Mouse (Mus musculus): ENCODE measurements around the gene Cd3d. TPM values are rescaled to one million over a fixed set of nuclear protein-coding genes. Genes with fewer than 3 reads are reported as not detected.

Cd3d gene
- polyA plus RNA-seq, 1 experiment: 0.36 TPM

Other genes starting within 250 kb of the Cd3d start
- gene Phldb1, start 246.6 kb upstream of the Cd3d start, polyA plus RNA-seq (2012; rRNA removed): 90.2 and 117 TPM in 2 replicates
- gene Arcn1, start 213.9 kb upstream of the Cd3d start, polyA plus RNA-seq (2012; rRNA removed): 60.6 and 60.8 TPM in 2 replicates
- 55.0 and 67.3 TPM in 2 replicates for gene Ift46, start 213.9 kb upstream of the Cd3d start, polyA plus RNA-seq (2012; rRNA removed)
- gene Tmem25, start 182.5 kb upstream of the Cd3d start, polyA plus RNA-seq (2012; rRNA removed): 2.9 and 3.3 TPM in 2 replicates
- 1.3 and 3.0 TPM in 2 replicates for gene Ttc36, start 178.7 kb upstream of the Cd3d start, polyA plus RNA-seq (2012; rRNA removed)
- 12.9 and 19.1 TPM in 2 replicates for gene Kmt2a, start 100.5 kb upstream of the Cd3d start, polyA plus RNA-seq (2012; rRNA removed)
- gene Atp5l, start 61.0 kb upstream of the Cd3d start, polyA plus RNA-seq (2012; rRNA removed): 338 and 450 TPM in 2 replicates
- 17.0 and 21.1 TPM in 2 replicates for gene Ube4a, start 16.2 kb upstream of the Cd3d start, polyA plus RNA-seq (2012; rRNA removed)
- 0.28 and 0.31 TPM in 2 replicates for gene Cd3g, start 1.4 kb upstream of the Cd3d start, polyA plus RNA-seq (2012; rRNA removed)
- gene Cd3e, start 27.8 kb downstream of the Cd3d start, polyA plus RNA-seq (2012; rRNA removed): 0.58 and 0.75 TPM in 2 replicates
- gene Mpzl2, start 58.0 kb downstream of the Cd3d start, polyA plus RNA-seq (2012; rRNA removed): 28.8 and 30.3 TPM in 2 replicates
- gene Mpzl3, start 73.4 kb downstream of the Cd3d start, polyA plus RNA-seq (2012; rRNA removed): 5.8 and 7.3 TPM in 2 replicates
- 5.9 and 7.4 TPM in 2 replicates for gene Jaml, start 97.4 kb downstream of the Cd3d start, polyA plus RNA-seq (2012; rRNA removed)
- gene Scn2b, start 136.0 kb downstream of the Cd3d start, polyA plus RNA-seq (2012; rRNA removed): 3.4 and 5.9 TPM in 2 replicates
- gene Scn4b, start 156.6 kb downstream of the Cd3d start, polyA plus RNA-seq (2012; rRNA removed): 0.32 and 0.61 TPM in 2 replicates
- 0.18 and 0.37 TPM in 2 replicates for gene BC049352, start 200.2 kb downstream of the Cd3d start, polyA plus RNA-seq (2012; rRNA removed)
- 0.36 and 0.41 TPM in 2 replicates for gene Tmprss4, start 222.3 kb downstream of the Cd3d start, polyA plus RNA-seq (2012; rRNA removed)